Mouse (Mus musculus): Measurements from ENCODE around the gene A730061H03Rik.

A730061H03Rik gene

GRCm38 (mm10) chr14:55560202-55561073, at the start of gene A730061H03Rik:
TSS of gene A730061H03Rik (minus strand) at chr14:55560406.
- peak; percentile 98 for DNase-seq

GRCm38 (mm10) chr14:55608339-55608738, 48.1 kb upstream of the A730061H03Rik start:
- DNase-seq: no peak

DNA sequence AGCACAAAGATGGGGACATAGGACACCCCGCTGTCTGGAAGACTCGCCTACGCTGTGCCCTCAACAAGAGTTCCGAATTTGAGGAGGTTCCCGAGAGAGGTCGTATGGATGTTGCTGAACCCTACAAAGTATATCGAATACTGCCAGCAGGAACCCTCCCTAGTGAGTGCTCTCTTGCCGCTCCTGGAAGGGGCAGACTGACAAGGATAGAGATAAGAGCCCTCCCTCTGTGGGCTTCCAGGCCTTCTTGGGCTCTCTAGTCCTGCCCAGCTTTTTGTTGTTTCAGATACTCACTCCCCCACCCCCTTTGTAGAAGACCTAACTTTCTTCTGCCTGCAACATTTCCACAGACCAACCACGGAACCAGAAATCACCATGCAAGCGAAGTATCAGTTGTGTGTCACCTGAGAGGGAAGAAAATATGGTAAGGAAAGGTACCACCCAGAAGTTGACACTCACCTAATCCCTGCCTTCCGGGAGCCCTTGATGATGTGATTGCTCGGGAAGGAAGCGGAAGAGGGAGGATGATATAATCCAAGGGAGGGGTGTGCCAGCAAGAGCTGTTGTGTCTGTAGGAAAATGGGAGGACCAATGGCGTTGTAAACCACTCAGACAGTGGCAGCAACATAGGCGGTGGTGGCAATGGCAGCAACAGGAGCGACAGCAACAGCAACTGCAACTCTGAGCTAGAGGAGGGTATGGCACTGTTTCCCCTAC, 45.7 kb upstream of the A730061H03Rik start:
- no peak for DNase-seq

DNA sequence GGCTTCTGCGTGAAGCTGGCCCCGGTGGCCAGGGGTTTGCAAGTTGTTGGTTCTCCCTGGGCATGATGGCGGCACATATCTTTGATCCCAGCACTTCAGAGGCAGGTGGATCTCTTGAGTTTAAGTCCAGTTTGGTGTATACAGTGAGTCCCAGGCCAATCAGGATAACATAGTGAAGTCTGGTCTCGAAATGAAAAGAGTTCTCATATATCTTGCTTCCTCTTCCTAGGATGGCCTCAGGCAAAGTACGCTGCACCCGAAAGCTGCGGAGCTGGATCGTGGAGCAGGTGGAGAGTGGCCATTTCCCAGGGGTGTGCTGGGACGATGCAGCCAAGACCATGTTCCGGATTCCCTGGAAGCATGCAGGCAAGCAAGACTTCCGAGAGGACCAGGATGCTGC, 44.6 kb upstream of the A730061H03Rik start:
- peak in 1 of 2 experiments; percentile 15 for DNase-seq

GRCm38 (mm10) chr14:55603633-55604576, 43.7 kb upstream of the A730061H03Rik start:
- DNase-seq: peak; percentile 93 to 94

- no peak for DNase-seq
These were observed 43.0 kb upstream of the A730061H03Rik start, which contains the start of gene Irf9 for GRCm38 (mm10) chr14:55603271-55603632. TSS of gene Irf9 (plus strand) at chr14:55603571.

DNA sequence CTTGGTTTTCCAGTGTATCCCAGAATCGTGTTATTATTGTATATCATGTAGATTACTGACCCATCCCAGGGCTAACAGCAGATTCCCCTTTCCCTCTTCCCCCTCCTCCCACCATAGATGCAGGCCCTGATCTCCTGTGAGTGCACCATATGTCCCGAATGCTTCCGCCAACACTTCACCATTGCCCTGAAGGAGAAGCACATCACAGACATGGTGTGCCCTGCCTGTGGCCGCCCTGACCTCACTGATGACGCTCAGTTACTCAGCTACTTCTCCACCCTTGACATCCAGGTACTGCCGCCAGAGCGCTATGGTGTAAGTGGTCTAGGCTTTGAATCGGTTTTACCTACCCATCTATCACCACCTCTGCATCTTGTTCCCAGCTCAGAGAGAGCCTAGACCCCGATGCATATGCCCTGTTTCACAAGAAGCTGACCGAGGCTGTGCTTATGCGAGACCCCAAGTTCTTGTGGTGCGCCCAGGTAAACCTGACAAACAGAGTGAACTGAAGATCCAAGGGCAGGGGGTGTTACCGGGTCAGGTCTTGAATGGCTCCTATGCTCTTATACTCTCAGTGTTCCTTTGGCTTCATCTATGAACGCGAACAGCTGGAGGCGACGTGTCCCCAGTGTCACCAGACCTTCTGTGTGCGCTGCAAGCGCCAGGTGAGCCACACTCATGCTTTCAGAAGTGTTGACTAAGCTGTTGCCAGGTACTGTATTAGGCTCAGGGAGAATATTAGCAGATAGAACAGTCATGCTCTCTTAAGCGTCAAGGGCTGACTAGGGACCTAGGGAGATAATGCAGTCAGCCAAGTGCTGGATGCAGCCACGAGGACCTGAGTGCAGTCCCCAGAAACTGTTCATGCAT, 38.5 kb upstream of the A730061H03Rik start:
- DNase-seq: no peak

DNA sequence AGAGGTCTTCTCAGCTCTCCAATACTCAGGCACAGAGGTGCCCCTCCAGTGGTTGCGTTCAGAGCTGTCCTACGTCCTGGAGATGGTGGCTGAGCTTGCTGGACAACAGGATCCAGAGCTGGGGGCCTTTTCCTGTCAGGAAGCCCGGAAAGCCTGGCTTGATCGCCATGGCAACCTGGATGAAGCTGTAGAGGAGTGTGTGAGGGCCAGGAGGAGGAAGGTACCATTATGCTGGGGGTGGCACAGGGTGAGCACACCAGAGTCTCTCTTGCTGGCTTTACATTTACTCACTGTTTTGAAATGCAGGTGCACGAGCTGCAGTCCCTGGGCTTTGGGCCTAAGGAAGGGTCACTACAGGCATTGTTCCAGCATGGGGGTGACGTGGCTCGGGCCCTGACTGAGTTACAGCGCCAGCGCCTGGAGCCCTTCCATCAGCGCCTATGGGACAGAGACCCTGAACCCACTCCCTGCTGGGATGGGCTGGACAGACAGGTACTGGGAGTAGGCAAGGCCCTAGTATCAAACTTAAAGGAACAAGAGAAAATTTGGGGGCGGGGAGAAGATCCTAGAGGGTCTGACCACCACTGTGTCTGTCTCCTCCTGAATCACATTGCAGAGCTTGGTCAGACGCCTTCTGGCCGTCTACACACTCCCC, 36.0 kb upstream of the A730061H03Rik start:
- no peak for DNase-seq

DNA sequence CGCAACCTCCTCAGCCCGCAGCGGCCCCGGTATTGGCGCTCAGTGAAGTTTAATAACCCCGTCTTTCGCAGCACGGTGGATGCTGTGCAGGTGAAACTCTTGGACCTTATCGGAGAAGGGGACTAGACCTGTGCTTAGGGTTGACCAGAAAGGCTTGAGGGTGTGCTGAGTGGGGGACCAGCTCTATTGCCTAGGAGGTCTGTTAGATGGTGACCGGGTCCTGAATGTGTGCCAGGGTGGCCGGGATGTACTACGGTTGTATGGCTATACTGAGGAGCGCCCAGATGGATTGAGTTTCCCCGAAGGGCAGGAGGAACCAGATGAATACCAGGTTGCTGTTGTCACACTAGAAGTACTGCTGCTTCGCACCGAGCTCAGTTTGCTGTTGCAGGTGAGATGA, 32.0 kb upstream of the A730061H03Rik start:
- DNase-seq: peak in 1 of 2 experiments; percentile 17

DNA sequence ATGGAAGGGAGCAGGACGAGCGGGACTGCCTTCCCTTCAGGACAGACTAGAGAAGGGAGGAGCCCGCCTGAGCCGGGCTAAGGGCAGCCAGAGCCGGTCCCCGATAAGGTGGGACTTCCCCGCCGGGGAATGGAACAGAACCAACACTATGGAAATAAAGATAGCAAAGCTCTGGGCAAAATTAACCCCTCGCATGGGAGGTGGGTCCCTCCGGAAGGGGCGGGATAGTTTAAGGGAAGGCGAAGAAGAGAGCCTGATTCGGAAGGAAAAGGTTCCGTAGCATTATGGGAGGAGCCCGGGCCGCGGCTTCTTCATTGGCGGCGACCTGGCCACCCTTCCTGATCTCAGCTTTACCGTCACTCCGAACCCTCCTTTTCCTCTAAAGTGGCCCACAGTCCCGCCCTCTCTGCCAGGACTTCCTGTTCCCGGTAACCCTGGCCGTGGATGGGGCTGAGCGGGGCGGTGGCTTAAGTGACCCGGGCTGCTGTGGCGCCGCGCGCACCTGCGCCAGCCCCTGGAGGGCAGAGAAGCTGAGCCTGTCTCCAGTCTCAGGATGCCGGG, 31.2 kb upstream of the A730061H03Rik start, which contains the start of gene Rnf31:
Gene Rnf31, plus strand, starts transcription at position 378 of the 561 bp plus-strand sequence.
- DNase-seq: peak; percentile 75 to 77

DNA sequence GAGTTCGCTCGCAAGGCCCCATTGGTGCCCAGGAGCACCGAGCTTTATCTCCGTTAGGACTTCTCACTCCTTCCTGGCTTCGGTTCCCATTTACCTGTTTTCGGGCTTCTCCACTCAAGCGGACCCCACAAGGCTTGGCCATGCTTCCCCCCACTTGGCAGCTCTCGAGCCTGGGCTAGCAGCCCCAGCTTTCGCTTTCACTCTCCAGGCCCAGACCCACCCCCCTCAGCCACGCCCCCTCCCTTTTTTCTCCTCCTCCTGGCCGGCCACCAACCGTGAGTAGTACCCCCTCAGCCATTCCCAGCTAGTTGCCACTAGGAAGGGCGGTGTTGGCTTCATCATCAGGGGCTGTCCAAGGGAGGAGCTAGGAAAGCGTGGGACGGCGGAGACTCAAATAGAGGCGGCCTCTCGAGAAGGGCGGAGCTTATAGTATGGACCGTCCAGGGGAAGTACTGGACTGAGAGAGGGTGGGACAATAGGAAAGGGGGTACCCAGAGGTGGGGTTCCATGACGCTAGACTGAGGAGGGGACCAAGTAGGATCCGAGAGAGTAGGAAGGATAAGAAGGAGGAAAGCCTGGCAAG, 30.6 kb upstream of the A730061H03Rik start, which contains the start of gene Psme2:
Gene Psme2, minus strand, starts transcription at position 366 of the 583 bp plus-strand sequence.
- DNase-seq: peak; percentile 78 to 81

- peak; percentile 32 to 45 for DNase-seq
These were observed 29.7 kb upstream of the A730061H03Rik start for GRCm38 (mm10) chr14:55589771-55590448.

- DNase-seq: no peak
These were observed 29.1 kb upstream of the A730061H03Rik start for GRCm38 (mm10) chr14:55589271-55589670.

- no peak for DNase-seq
These were observed 25.9 kb upstream of the A730061H03Rik start for GRCm38 (mm10) chr14:55586149-55586548.

DNA sequence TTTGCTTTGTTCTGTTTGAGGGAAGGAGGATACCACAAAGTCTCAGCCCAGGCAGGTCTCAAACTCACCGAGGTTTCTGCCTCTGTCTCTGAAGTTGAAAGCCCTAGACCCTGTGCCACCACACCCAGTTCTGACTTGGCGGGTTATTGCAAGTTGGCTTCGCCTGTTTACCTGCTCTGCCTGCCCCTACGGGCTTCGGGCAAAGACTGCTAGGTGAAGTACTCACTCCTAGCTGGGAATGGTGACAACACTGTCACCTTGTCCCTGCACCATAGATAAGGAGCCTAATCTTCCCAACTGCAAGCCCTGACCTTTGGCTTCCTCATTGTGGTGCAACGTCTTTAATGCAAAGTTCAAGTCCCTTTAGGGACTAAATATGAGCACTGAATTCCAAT, 25.4 kb upstream of the A730061H03Rik start:
- no peak for DNase-seq

DNA sequence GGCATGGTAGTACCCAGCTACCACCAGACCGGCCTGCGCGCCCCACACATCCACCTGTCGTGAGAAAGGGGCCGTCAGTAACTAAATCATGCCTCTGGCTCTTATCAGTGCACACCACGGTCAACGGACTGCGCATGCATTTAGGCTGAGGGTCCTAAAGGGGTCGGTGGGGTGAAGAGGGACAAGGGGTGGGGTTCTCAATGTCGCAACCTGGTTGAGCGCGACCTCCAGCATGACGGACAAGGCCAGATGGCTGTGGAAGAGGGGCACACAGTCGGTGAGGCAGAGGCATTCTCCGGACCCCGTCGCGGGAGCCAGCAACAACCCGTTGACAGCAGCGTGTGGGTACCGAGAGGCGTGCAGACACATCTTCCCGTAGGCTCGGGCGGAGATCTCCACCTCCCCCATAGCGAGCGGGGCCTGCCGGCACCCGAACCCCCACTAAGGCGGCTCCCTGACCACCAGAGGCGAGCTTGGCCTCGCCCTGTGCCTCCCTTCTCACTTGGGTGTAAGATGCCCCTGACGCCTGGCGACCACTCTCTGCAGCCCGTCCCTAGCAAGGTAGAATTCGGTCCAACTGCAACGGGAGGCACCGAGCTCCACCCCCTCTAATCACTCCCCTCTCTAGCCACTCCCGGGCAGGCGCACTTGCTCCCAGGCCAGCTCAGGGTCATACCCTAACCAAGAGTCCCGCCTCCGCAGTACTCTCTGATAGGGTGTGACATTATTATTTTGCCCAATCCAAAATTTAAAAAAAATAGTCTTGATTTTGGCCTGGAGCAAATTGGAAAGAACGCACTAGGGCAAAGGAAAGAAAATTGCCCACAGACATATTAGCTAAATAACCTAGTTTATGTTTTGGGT, 24.7 kb upstream of the A730061H03Rik start, which contains the start of gene Emc9:
Gene Emc9, minus strand, starts transcription at position 601 of the 864 bp plus-strand sequence.
- peak; percentile 75 for DNase-seq

DNA sequence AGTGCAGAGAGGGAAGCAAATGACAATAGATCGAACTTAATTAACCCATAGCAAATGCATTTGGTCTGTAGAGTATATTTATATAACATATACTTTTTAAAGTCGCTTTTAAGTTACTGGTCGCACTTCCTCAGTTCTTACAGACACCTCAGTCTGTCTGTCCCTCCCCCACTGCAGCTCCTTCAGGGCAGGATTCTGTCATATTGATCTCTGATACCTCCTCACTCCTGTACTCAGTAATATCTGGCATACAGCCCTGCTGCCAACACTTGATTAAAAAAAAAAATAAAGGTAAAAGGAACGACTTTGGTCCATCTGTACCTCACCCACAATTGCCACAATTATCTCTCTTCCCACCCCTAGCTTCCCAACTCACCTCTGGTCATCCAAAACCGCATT, 24.1 kb upstream of the A730061H03Rik start:
- no peak for DNase-seq

GRCm38 (mm10) chr14:55581981-55582681, 21.9 kb upstream of the A730061H03Rik start:
- peak; percentile 64 to 67 for DNase-seq
